Mouse (Mus musculus): ENCODE measurements around the gene Pde11a. TPM values are rescaled to one million over a fixed set of nuclear protein-coding genes. Genes with fewer than 3 reads are reported as not detected.

Pde11a gene
- 7.5 TPM for polyA plus RNA-seq (2017; shearing (Covaris generic))

GRCm38 (mm10) chr2:76338215-76339156, at the start of gene Pde11a:
Gene Pde11a, minus strand, starts transcription at chr2:76338774.

DNA sequence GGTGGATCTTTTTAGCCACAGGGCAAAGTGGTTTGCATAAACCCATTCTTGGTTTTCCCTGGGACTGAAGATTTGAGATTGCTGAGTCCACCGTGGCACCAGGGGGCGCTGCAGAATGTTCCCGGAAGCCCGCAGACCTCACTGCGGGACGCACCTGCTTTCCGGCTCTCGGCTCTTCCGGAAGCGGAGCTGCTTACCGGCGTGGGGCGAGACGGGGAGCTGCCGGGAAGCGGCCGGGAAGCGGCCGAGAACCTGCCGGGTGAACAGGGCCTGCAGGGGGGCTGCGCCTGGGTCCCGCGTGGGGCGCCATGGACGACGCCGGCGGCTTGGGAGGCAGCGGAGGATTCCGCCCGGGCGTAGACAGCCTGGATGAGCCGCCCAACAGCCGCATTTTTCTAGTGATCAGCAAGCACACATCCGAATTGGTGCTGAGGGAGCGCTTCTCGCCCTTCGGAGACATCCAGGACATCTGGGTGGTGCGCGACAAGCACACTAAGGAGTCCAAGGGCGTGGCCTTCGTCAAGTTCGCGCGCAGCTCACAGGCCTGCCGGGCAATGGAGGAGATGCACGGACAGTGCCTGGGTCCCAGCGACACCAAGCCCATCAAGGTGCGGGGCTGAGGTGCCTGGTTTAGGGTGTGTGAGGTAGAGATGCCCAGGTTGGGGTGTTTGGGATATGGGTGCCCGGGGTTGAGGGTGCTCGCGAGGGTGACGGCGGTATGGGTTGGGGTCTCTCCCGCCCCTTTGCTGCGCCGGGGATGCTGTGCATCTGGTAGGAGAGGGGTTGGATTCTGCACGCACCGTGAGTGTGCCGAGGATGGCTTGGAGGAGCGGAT, 31.5 kb upstream of the Pde11a start, which contains the start of gene Rbm45:
Gene Rbm45 (plus strand): TSS at position 164 of the 835 bp plus-strand sequence.

GRCm38 (mm10) chr2:76360226-76360625, 21.7 kb upstream of the Pde11a start, which contains the start of gene Cyct:
Gene Cyct, minus strand, starts transcription at chr2:76360450.

DNA sequence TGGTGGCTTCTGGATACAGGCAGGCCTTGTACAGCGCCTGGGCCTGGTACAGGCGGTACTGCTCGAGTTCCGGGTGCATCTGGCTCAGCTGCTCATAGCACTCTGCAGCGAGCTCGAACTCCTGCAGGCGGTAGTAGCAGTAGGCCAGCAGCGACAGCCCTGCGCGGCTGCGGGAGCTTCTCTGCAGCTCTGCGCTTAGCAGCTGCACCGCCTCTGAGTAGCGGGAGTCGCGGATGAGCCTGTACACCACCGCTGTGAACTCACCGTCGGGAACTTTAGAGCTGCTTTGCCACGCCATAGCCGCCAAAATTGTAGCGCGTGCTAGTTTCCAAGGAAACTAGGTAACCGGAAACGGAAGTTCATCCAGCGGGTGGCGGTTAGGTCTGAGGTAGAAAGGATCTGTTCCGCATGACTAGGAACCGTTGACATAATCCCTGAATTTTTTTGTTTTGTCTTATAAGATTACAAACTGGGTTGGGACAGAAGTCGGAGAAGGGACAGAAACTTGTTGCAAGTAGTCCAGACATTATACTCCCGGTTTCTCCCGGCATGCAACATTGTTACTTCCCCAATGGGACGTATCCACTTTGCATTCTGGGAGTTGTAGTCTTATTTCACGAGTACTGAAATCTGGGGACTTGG, 357.0 kb downstream of the Pde11a start, which contains the start of gene Ttc30a1:
Gene Ttc30a1 (minus strand): TSS at position 528 of the 642 bp plus-strand sequence.

DNA sequence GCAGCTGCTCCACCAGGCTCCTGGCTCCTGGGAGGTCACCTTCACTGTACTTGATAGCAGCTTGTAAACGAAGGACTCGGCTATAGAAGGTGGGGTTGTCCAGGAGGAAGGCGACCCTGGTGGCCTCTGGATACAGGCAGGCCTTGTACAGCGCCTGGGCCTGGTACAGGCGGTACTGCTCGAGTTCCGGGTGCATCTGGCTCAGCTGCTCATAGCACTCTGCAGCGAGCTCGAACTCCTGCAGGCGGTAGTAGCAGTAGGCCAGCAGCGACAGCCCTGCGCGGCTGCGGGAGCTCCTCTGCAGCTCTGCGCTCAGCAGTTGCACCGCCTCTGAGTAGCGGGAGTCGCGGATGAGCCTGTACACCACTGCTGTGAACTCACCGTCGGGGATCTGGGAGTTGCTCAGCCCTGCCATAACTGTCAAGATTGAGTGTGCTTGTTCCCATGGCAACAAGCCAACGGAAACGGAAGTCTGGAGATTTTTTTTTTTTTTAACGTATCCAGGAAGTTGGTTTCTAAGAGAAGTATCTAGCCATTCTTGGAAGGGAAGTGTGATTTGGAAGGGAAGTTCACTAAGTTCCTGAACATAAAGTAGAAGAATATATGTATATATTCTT, 360.7 kb downstream of the Pde11a start, which contains the start of gene Ttc30a2:
Gene Ttc30a2 (minus strand): TSS at position 419 of the 617 bp plus-strand sequence.

Other genes with a start within 250 kb of the Pde11a start
- not detected for gene Cyct, start 21.7 kb upstream of the Pde11a start, polyA plus RNA-seq (2017; shearing (Covaris generic))
- 11.0 TPM for gene Rbm45, start 31.2 kb upstream of the Pde11a start, polyA plus RNA-seq (2017; shearing (Covaris generic))
- gene Osbpl6, start 67.7 kb upstream of the Pde11a start, polyA plus RNA-seq (2017; shearing (Covaris generic)), result 0.59 TPM